Mouse (Mus musculus) heart, embryonic 10.5 days (tissue): ENCODE measurements at regions not wholly inside any gene's neighbourhood (a gene's known extent, or its start where the extent isn't known, plus 50 kb on each side); places are given as distances from the start of the nearest gene placed in this dataset.

Experiments
- DNase-seq: peaks from one replicate; pipeline ENCODE4 v3.0.0-alpha.2; 2017; ENCODE audit warnings: low spot score
- H3K27ac ChIP-seq: fragments of 300-500 bp; sonication (generic); 2 replicates; pipeline ENCODE4 v1.5.1; 2016; ENCODE audit warnings: mild to moderate bottlenecking
- H3K27me3 ChIP-seq: fragments of 300-500 bp; sonication (generic); 2 replicates; pipeline ENCODE4 v1.6.1; 2016; ENCODE audit warnings: mild to moderate bottlenecking; ENCODE audit not compliant: poor library complexity, insufficient read depth, severe bottlenecking
- H3K36me3 ChIP-seq: fragments of 300-500 bp; sonication (generic); 2 replicates; pipeline ENCODE4 v1.6.1; 2016; ENCODE audit warnings: mild to moderate bottlenecking, moderate library complexity
- H3K4me1 ChIP-seq: fragments of 300-500 bp; sonication (generic); 2 replicates; pipeline ENCODE4 v1.6.1; 2016; ENCODE audit warnings: mild to moderate bottlenecking
- H3K4me3 ChIP-seq: fragments of 300-500 bp; sonication (generic); 2 replicates; pipeline ENCODE4 v1.5.1; 2016; ENCODE audit warnings: mild to moderate bottlenecking, moderate library complexity
- H3K9me3 ChIP-seq: fragments of 300-500 bp; sonication (generic); 2 replicates; pipeline ENCODE4 v1.6.1; 2016; ENCODE audit warnings: mild to moderate bottlenecking, moderate library complexity
- WGBS: fragments of 180-500 bp; shearing (Covaris S2); methylation state at CpG from one replicate; pipeline ENCODE4 v1.1.7; 2016; 5-methylcytosine and 5-hydroxymethylcytosine counted together

DNA sequence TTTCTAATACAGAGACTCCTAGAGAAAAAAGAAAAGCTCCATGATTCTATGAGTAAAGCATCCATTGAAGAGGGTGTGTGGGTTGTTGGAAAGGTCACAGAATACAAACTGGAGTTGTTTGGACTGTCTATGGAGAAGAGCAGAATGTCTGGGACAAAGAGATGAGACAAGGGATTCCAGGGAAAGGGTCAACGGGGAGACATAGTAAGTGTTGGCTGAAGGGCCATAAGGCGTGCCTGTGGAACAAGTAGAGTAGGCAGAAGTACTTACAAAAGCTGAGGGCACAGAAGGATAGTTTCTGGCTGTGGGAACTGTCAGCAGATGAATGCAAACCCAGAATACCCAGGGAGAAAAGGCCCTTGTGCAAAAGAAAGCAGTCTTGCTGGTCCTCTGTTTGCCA, 134.0 kb upstream of the Col8a1 start:
- Histone ChIP-seq H3K4me1 (no peaks in the 10 kb centered on the region), H3K36me3 (no peaks in the 10 kb centered on the region), H3K9me3 (no peaks in the 10 kb centered on the region), H3K27me3 (no peaks in the 10 kb centered on the region), H3K27ac (no peak overlapping the region), H3K4me3 (no peak overlapping the region)
- WGBS = 81% methylated on average over 2 of the region's 2 CpGs
- DNase-seq = no peak

DNA sequence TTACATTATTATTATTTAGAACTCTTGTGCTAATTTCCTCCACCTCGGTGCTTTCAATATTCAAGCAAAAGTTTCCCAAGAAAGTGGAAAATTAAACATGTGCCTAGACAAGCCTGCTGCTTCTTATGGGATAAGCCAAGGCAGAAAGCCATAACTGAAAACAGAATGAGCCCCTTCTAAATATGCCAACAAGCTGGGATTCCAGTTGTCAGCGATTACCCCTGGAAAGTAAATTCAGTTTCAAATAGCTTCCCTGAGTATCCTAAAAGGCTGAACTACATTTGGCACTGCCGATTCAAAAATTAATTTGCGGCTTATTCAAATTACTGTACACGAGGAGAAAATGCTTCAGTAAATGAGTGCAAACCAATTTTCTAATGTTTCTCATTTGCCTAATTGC, 135.6 kb upstream of the Col8a1 start:
- no peak overlapping the region for H3K27ac ChIP-seq
- H3K4me1 ChIP-seq = no peaks in the 10 kb centered on the region
- H3K4me3 ChIP-seq = no peak overlapping the region
- no peaks in the 10 kb centered on the region for H3K27me3 ChIP-seq
- H3K9me3 ChIP-seq = no peaks in the 10 kb centered on the region
- H3K36me3 ChIP-seq = no peaks in the 10 kb centered on the region
- no peak for DNase-seq
- WGBS = 82% methylated on average over 5 of the region's 5 CpGs

DNA sequence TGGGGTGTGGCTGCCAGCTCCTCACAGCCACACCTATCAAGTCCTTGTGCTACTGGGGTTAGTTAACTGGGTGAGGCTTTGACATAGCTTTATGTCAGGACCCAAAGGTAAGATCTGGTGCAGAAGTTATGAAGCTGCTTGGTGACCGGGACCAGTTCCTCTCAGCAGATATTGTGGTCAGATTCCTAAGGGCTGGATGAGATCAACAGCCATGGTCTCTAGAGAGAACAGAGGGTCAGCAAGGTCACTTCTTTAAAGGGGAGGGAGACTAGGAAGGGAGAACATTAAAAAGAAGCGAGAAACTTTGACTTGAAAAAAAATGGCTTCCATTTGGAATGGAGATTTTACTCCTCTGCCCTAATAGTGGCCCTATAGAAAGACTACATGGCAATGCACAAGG, 138.6 kb upstream of the Col8a1 start:
- H3K4me3 ChIP-seq = no peak overlapping the region
- no peaks in the 10 kb centered on the region for H3K9me3 ChIP-seq
- H3K36me3 ChIP-seq = no peaks in the 10 kb centered on the region
- H3K4me1 ChIP-seq = no peaks in the 10 kb centered on the region
- no peak overlapping the region for H3K27ac ChIP-seq
- 70% methylated on average over 2 of the region's 2 CpGs for WGBS
- DNase-seq = no peak
- no peaks in the 10 kb centered on the region for H3K27me3 ChIP-seq

DNA sequence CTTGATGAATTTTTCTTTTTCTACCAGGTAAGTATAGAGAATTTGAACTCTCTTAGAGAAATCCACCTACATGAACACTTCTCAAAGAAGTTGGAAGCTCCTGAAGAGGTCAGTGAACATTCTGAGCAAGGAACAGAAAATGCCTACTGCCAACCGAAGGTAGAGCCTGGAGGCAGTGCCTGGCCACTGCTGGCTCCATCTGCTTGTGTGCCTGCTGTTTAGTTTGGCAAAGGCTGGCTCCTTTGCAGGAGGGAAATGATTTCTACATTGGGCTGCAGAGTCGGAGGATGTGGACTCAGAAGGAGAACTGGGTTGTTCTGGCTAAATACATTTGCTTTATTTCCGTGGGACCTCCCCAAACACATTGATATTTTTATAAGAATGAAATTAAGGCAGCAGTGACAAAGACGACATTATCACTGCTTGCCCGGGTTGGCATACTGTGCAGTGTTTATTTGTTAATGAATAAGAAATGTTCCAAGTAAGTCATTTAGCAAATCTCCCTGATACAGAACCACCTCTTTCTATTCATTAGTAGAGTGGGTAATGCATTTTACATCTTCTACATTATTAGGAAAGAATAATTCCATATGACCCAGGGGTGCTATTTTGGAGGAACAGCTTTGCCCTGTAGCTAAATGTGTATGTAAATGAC, 139.3 kb upstream of the Col8a1 start:
- Histone ChIP-seq H3K27me3 (no peaks in the 10 kb centered on the region), H3K4me3 (no peak overlapping the region), H3K4me1 (no peaks in the 10 kb centered on the region), H3K36me3 (no peaks in the 10 kb centered on the region), H3K9me3 (no peaks in the 10 kb centered on the region), H3K27ac (no peak overlapping the region)
- 74% methylated on average over 5 of the region's 5 CpGs for WGBS
- DNase-seq = no peak

DNA sequence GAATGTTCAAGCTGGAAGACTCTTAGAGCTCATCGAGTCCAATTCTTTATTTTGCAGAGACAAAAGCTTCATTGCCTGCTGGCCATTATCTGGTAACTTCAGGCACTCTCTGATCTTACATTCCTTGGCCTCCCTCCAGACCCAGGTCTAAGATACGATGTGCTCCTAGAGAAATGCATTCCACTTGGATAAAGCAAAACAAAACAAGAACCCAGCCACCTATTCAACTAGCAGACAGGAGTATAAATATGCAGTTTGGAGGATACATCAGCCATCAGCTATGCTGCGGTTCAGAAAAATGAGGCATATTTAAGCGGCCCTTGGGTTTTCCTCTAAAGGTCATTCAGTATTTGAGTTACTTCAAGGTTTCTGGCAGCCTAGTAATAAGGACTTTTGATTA, 146.5 kb upstream of the Col8a1 start:
- no peaks in the 10 kb centered on the region for H3K4me1 ChIP-seq
- H3K36me3 ChIP-seq = no peaks in the 10 kb centered on the region
- no peak overlapping the region for H3K27ac ChIP-seq
- 67% methylated on average over 4 of the region's 4 CpGs for WGBS
- no peaks in the 10 kb centered on the region for H3K27me3 ChIP-seq
- H3K9me3 ChIP-seq = no peaks in the 10 kb centered on the region
- H3K4me3 ChIP-seq = no peak overlapping the region
- DNase-seq = no peak

DNA sequence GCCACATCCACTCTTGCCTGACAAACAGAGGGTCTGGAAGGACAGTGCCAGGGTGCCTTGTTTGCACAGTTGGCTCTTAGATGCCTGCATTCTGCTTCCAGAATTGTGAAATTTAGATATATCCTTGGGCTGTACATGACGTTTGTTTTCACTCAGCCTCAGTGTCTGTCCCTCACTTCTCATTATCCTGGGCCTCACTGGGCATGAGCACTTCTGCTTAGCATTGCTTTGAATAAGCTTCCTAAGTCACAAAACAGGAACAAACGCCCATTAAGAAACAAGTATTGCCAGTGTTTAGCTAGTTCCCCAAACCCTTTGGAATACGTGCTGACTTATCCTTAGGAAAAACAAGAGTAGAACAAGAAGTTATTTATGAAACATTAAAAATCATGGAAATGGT, 148.0 kb upstream of the Col8a1 start:
- Histone ChIP-seq H3K4me1 (no peaks in the 10 kb centered on the region), H3K27me3 (no peaks in the 10 kb centered on the region), H3K9me3 (no peaks in the 10 kb centered on the region), H3K27ac (no peak overlapping the region), H3K36me3 (no peaks in the 10 kb centered on the region), H3K4me3 (no peak overlapping the region)
- DNase-seq = no peak
- WGBS = 79% methylated on average over 3 of the region's 3 CpGs

DNA sequence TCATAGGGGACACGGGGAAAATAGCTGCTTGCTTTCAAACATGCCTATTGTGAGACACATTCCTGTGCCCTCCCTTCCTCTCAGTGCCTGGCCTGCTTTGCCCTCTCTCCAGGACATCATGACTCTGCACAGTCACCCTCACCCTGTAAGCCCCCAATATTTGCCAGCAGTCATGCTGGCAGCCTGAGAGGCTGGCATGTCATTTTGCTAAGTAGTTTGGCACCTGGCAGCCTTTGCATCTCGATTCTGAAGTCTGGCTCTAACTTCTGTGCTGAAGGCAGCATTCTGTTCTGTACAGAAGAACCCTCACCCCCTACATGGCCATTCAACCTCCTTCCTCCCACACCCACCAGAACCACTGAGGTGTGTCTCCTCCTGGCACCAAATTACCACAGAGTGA, 157.5 kb upstream of the Col8a1 start:
- Histone ChIP-seq H3K36me3 (no peaks in the 10 kb centered on the region), H3K4me1 (no peaks in the 10 kb centered on the region), H3K27ac (no peak overlapping the region), H3K4me3 (no peak overlapping the region), H3K27me3 (no peaks in the 10 kb centered on the region), H3K9me3 (no peaks in the 10 kb centered on the region)
- WGBS = 62% methylated on average over 2 of the region's 2 CpGs
- DNase-seq = no peak

DNA sequence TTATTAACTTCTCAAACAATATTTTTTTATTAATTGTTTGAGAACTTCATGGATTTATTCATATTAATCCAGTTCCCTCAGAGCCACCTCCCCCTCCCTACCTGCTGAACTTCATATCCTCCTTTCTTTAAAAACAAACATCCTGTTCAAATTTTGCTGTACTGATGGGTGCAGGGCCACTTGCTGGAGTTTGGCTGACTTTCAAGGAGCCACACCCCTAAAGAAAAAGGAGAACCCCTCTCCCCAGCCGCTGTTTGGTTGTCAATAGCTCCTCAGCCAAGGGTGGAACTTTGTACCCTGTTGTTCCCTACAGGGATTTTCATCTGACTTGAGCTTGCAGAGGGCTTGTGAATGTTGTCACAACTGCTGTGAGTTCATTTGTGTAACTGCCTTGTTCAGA, 160.0 kb upstream of the Col8a1 start:
- Histone ChIP-seq H3K27ac (no peak overlapping the region), H3K9me3 (no peaks in the 10 kb centered on the region), H3K36me3 (no peaks in the 10 kb centered on the region), H3K27me3 (no peaks in the 10 kb centered on the region), H3K4me3 (no peak overlapping the region), H3K4me1 (no peaks in the 10 kb centered on the region)
- 65% methylated on average over 1 of the region's 1 CpGs for WGBS
- DNase-seq = no peak

DNA sequence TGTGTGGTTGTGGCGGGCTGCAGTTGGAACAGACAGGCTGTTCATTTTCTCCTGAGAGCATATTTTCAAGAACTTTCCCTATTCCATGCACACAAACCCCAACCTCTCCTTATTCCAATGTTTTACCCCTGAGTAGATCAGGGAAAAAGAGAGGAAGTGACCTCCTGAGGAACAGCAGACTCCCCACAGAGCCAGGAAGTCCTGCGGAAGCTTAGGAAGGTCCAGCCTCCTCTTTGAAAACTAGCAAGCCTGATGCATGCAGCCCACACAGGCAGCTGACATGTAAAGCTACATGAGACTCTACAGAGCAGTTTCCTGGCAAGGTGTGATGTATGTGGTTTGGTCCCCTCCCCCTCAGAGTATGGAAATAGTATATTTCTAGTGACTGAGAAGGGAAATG, 160.9 kb upstream of the Col8a1 start:
- no peak for DNase-seq
- Histone ChIP-seq H3K36me3 (no peaks in the 10 kb centered on the region), H3K27ac (no peak overlapping the region), H3K4me3 (no peak overlapping the region), H3K4me1 (no peaks in the 10 kb centered on the region), H3K9me3 (no peaks in the 10 kb centered on the region), H3K27me3 (no peaks in the 10 kb centered on the region)
- WGBS = 69% methylated on average over 2 of the region's 2 CpGs

DNA sequence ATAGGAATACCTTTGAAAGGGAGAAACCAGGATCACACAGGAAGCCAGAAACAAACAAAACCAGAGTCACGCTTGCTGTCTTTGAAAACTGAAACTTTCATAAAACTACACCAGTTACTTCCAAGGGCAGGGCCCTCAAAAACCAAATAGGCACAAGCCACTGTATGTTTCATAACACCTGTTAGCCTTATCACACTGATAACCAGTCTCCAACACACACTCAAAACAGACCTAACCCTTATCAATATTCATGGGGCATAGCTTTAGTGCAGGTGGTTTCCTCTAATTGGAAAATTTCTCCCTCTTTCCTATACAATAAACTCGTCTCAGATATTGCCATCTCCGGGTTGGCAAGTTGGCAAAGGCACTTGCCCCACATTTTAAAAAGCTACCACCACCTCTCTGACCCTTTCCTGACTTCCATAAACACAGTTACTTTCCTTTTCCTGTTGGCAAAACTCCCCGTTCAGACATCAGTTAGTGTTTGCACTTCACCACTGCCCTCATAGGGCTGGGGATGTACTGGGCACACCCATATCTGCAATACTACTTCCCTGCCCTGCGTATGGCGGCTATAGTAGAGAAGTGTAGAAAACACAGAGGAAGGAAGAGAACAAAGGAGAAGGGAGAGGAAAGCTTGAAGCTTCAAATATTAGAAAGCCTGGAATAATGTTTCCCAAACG, 169.1 kb upstream of the Col8a1 start:
- no peaks in the 10 kb centered on the region for H3K9me3 ChIP-seq
- no peaks in the 10 kb centered on the region for H3K36me3 ChIP-seq
- 67% methylated on average over 7 of the region's 7 CpGs for WGBS
- peaks cover 4% of the 10 kb centered on the region; the same call in 1 of the 2 replicates for H3K4me1 ChIP-seq
- no peaks in the 10 kb centered on the region for H3K27me3 ChIP-seq
- no peak for DNase-seq
- H3K27ac ChIP-seq = no peak overlapping the region
- H3K4me3 ChIP-seq = no peak overlapping the region

DNA sequence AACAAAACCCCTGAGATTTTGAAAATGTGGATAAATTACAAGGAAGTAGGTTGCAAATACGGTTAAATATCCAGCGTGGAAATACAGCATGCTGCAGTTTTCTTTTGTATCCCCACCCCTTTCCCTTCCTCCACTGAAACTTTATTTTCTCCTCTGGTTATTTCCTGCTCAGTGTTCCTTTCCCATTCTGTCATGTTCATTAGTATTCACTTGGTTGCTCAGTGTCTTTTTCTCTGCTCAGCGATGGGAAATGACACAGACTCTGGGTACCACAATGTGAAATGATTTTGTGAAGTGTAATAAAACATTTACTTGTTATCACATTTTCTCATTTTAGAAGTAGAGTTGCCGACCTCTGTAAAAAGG, 169.6 kb upstream of the Col8a1 start:
- H3K36me3 ChIP-seq = no peaks in the 10 kb centered on the region
- WGBS = 81% methylated on average over 4 of the region's 4 CpGs
- H3K4me3 ChIP-seq = no peak overlapping the region
- no peaks in the 10 kb centered on the region for H3K9me3 ChIP-seq
- DNase-seq = no peak
- peaks cover 5% of the 10 kb centered on the region; the same call in 1 of the 2 replicates for H3K4me1 ChIP-seq
- no peaks in the 10 kb centered on the region for H3K27me3 ChIP-seq
- H3K27ac ChIP-seq = no peak overlapping the region

DNA sequence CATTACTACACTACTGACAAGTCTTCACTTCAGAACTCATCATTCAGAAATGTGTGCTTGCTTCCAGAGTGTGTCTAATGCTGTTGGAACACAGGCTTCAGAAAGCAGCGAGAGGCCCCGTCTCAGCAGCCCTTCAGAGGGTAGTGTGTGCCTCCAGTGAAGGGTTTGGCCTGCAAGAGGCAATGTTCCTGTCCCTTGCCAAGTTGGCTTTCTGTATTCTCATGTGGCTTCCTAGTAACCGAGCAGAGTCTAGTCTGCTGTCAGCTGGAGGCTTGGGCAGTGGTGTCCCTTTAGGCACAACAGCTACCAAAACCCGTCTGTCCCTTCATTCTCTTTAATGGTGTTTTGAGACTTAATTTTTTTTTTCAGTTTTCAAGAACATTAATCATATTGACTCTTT, 173.3 kb upstream of the Col8a1 start:
- H3K4me3 ChIP-seq = no peak overlapping the region
- WGBS = 79% methylated on average over 4 of the region's 4 CpGs
- no peaks in the 10 kb centered on the region for H3K36me3 ChIP-seq
- no peak for DNase-seq
- H3K9me3 ChIP-seq = no peaks in the 10 kb centered on the region
- H3K27me3 ChIP-seq = no peaks in the 10 kb centered on the region
- H3K27ac ChIP-seq = no peak overlapping the region
- peaks cover 5% of the 10 kb centered on the region; the same call in 1 of the 2 replicates for H3K4me1 ChIP-seq

DNA sequence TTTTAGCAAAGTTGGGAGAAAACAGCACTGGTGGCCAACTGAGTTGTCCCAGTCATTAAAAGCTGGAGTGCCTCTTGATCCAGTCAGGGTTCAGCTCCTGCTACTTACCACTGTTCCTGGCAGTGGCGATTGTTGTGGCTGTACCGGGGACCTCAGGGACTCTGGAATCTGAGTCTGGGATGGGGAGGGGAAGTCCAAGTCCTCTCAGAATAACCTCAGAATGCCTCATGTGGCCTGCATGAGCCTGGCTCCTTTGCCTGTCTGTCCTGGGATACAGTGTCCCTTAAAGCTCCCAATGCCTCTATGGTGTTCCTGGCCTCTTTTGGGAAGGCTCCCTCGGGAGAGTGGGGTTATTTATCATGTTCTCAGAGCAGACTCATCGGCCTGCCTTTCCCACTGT, 173.8 kb upstream of the Col8a1 start:
- Histone ChIP-seq H3K4me1 (peaks cover 5% of the 10 kb centered on the region; the same call in 1 of the 2 replicates), H3K9me3 (no peaks in the 10 kb centered on the region), H3K4me3 (no peak overlapping the region), H3K27me3 (no peaks in the 10 kb centered on the region), H3K36me3 (no peaks in the 10 kb centered on the region), H3K27ac (no peak overlapping the region)
- no peak for DNase-seq
- WGBS = 42% methylated on average over 4 of the region's 4 CpGs
